Mouse (Mus musculus) kidney, adult 2 months (tissue): ENCODE results near the gene Tas2r143.

Source experiments
- CTCF ChIP-seq: fragments of 200-500 bp; conservative IDR thresholded peaks from 2 replicates; pipeline ENCODE4 v1.5.1; 2011; ENCODE audit warnings: low read depth, mild to moderate bottlenecking, control low read depth, low read length, moderate library complexity, mixed read lengths; ENCODE audit not compliant: insufficient read depth, insufficient read length
- POLR2A ChIP-seq: fragments of 200-500 bp; IDR thresholded peaks from one replicate; pipeline ENCODE4 v1.6.1; 2011; ENCODE audit warnings: low read depth, low read length, control low read depth

GRCm38 (mm10) chr6:42376016-42376415 lies 24.0 kb upstream of the Tas2r143 start:
- TF ChIP-seq CTCF (no peak), POLR2A (no peak)
